Mouse (Mus musculus) thymus, postnatal 25 days (tissue): ENCODE measurements around the gene Schip1.

ENCODE experiments used
- DNase-seq: peaks from one replicate; pipeline ENCODE4 v3.0.0; 2022

The Schip1 gene

GRCm38 (mm10) chr3:68633577-68633976 lies 569.0 kb downstream of the Schip1 start:
- DNase-seq, result no peak

GRCm38 (mm10) chr3:68637960-68638359 lies 573.4 kb downstream of the Schip1 start:
- DNase-seq, result no peak

GRCm38 (mm10) chr3:68638703-68639102 lies 574.1 kb downstream of the Schip1 start:
- no peak for DNase-seq

GRCm38 (mm10) chr3:68642935-68643334 lies 578.3 kb downstream of the Schip1 start:
- no peak for DNase-seq

- DNase-seq, result peak; percentile 74
These were observed 582.0 kb downstream of the Schip1 start for GRCm38 (mm10) chr3:68646387-68647130.

GRCm38 (mm10) chr3:68647282-68647681 lies 582.7 kb downstream of the Schip1 start:
- no peak for DNase-seq

- no peak for DNase-seq
These were observed 585.6 kb downstream of the Schip1 start for GRCm38 (mm10) chr3:68650251-68650650.

- DNase-seq, result no peak
These were observed 592.2 kb downstream of the Schip1 start for GRCm38 (mm10) chr3:68656607-68657352.

GRCm38 (mm10) chr3:68657589-68658245 lies 593.1 kb downstream of the Schip1 start:
- DNase-seq, result no peak

- DNase-seq, result no peak
These were observed 595.4 kb downstream of the Schip1 start for GRCm38 (mm10) chr3:68659996-68660395.

GRCm38 (mm10) chr3:68660538-68660937 lies 595.9 kb downstream of the Schip1 start:
- no peak for DNase-seq

GRCm38 (mm10) chr3:68662386-68662785 lies 597.8 kb downstream of the Schip1 start:
- DNase-seq, result no peak

GRCm38 (mm10) chr3:68664337-68664736 lies 599.7 kb downstream of the Schip1 start:
- no peak for DNase-seq

- no peak for DNase-seq
These were observed 601.8 kb downstream of the Schip1 start for GRCm38 (mm10) chr3:68666377-68666776.

- no peak for DNase-seq
These were observed 603.2 kb downstream of the Schip1 start for GRCm38 (mm10) chr3:68667852-68668251.

- DNase-seq, result no peak
These were observed 604.9 kb downstream of the Schip1 start for GRCm38 (mm10) chr3:68669418-68669974.

GRCm38 (mm10) chr3:68674721-68675120 lies 610.1 kb downstream of the Schip1 start:
- DNase-seq, result no peak

- no peak for DNase-seq
These were observed 610.7 kb downstream of the Schip1 start for GRCm38 (mm10) chr3:68675216-68675835.
